Mouse (Mus musculus) ES-E14 (cell line): ENCODE results near the gene Btbd2. TPM values are rescaled to one million over a fixed set of nuclear protein-coding genes. Genes with fewer than 3 reads are reported as not detected.

Source experiments
- DNase-seq: peaks from one replicate; pipeline ENCODE4 v3.0.0-alpha.2; 2013; ENCODE audit warnings: low read depth, low spot score
- H3K27ac ChIP-seq: 2 replicates; pipeline ENCODE4 v1.5.1; 2012; ENCODE audit warnings: low read depth, mild to moderate bottlenecking, low read length, moderate library complexity, mixed read lengths; ENCODE audit not compliant: poor library complexity, insufficient read depth, severe bottlenecking
- H3K36me3 ChIP-seq: 2 replicates; pipeline ENCODE4 v1.6.1; 2012; ENCODE audit warnings: mild to moderate bottlenecking, low read length, moderate library complexity, mixed read lengths; ENCODE audit not compliant: control insufficient read depth, poor library complexity, insufficient read depth, severe bottlenecking
- H3K4me1 ChIP-seq, 2 experiments: fragments of 150-350 bp in 1 of 2; sonication (generic) in 1 of 2; 2 replicates each; pipeline ENCODE4 v1.6.1; 2012; ENCODE audit warnings: low read length in 2 of 2, mild to moderate bottlenecking in 1 of 2, mixed read lengths in 1 of 2; ENCODE audit not compliant: control insufficient read depth in 2 of 2, insufficient read depth in 2 of 2, poor library complexity in 1 of 2
- H3K4me3 ChIP-seq, 2 experiments: fragments of 150-350 bp in 1 of 2; sonication (generic) in 1 of 2; 2 replicates each; pipeline ENCODE4 v1.5.1; 2012; ENCODE audit warnings: low read length in 2 of 2, low read depth in 1 of 2, mild to moderate bottlenecking in 1 of 2, mixed read lengths in 1 of 2; ENCODE audit not compliant: insufficient read depth in 1 of 2, poor library complexity in 1 of 2, severe bottlenecking in 1 of 2
- H3K9ac ChIP-seq: 2 replicates; pipeline ENCODE4 v1.6.1; 2012; ENCODE audit warnings: low read depth, mild to moderate bottlenecking, low read length, mixed read lengths; ENCODE audit not compliant: poor library complexity, insufficient read depth, severe bottlenecking
- H3K9me3 ChIP-seq: fragments of 150-350 bp; sonication (generic); 2 replicates; pipeline ENCODE4 v1.6.1; 2012; ENCODE audit warnings: low read depth, mild to moderate bottlenecking, low read length; ENCODE audit not compliant: control insufficient read depth, insufficient read depth
- CHD2 ChIP-seq: IDR thresholded peaks from 2 replicates; pipeline ENCODE4 v1.6.1; 2014; ENCODE audit warnings: mild to moderate bottlenecking, low read depth, low read length, inconsistent platforms
- HCFC1 ChIP-seq: IDR thresholded peaks from 2 replicates; pipeline ENCODE4 v1.6.1; 2012; ENCODE audit warnings: low read length, inconsistent platforms, borderline replicate concordance; ENCODE audit not compliant: insufficient read depth
- MAFK ChIP-seq: IDR thresholded peaks from 2 replicates; pipeline ENCODE4 v1.6.1; 2014; ENCODE audit warnings: mild to moderate bottlenecking, low read depth, low read length, inconsistent platforms; ENCODE audit not compliant: insufficient read depth
- ZC3H11A ChIP-seq: IDR thresholded peaks from 2 replicates; pipeline ENCODE4 v1.6.1; 2012; ENCODE audit warnings: low read depth, mild to moderate bottlenecking, inconsistent platforms, low read length, borderline replicate concordance
- ZNF384 ChIP-seq: IDR thresholded peaks from 2 replicates; pipeline ENCODE4 v1.6.1; 2012; ENCODE audit warnings: low read depth, low read length, inconsistent platforms
- in situ Hi-C, 2 experiments: fragments of 600-800 bp; cut with MboI; formaldehyde crosslinking; loops; one replicate each; pipeline ENCODE4 v1.15.1; 2025; ENCODE audit warnings: low sequenced_read_pairs in 2 of 2, inconsistent platforms in 1 of 2; ENCODE audit not compliant: unreplicated experiment in 2 of 2
- total RNA-seq: library from RNA; depleted of rRNA; stranded (reverse); fragments of 300-350 nt; gene quantifications from 2 replicates; pipeline ENCODE4 v1.2.3, GENCODE M21; 2012

Btbd2 gene
- total RNA-seq, 1 experiment, result 45.7 TPM

DNA sequence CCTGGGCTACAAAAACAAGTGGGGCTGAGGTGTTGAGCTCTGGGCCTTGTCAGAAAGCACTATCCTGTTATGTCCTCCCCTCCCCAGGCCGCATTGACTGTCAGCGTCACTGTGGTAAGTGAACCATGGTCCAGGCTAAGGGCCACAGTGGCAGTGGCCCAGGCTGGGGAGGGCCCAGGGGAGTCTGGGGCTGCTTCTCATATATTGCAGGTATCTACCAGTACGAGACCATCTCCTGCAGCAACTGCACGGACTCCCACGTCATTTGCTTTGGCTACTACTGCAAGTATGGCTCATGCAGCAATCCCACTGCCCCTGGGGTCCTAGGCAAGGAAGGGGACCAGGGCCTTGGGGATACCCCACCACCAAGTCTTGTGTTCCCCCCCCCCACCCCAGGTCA is 46.8 kb upstream of the Btbd2 start:
- Histone ChIP-seq H3K9ac (no peak overlapping the region), H3K27ac (no peak overlapping the region), H3K4me3 (no peak overlapping the region)

DNA sequence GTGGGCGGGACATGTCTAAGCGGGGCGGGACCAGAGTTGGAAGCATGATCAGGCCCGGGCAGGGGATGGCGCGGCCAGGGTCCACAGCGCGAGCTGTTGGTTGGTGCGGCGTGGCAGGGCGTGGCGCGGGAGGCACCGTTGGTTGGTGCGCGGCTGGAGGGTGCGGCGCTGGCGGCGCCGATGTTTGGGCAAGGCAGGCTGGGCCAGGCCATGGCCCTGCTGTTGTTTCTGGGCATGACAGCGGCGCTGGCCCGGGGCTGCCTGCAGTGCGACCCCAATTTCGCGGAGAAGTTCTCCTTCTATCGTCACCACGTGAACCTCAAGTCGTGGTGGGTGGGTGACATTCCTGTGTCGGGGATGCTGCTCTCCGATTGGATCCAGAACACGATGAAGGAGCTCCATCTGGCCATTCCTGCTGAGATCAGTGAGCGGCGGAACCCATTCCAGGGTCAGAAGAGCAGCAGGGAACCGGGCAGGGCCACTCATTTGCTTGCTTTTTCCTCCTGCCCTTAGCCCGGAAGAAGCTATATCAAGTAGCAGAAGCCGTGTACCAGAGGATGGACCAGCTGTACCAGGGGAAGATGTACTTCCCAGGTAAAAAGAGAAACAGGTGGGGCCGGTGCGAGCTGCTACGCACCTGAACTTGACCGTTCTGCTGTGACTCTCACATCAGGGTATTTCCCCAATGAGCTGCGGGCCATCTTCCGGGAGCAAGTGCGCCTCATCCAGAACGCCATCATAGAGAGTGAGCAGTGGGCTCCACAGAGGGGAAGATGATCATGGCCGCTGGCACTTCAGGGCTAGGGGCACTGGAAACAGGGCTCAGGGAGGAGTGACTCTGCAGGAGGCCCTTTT is 45.9 kb upstream of the Btbd2 start:
- H3K27ac ChIP-seq, result no peak overlapping the region; the same call in none of the 2 replicates
- H3K4me1 ChIP-seq, result peaks cover 3 to 4% of the 10 kb centered on the region in 2 experiments; a peak in 1 of 4 replicates
- no peaks in the 10 kb centered on the region for H3K9me3 ChIP-seq
- peaks cover 15% of the 10 kb centered on the region for H3K36me3 ChIP-seq
- peak overlapping the region; percentile 59 for H3K9ac ChIP-seq
- peak; percentile 89 for DNase-seq
- in situ Hi-C loops, result no loop called here
- peak overlapping the region; percentile 68 to 94 for H3K4me3 ChIP-seq
- TF ChIP-seq ZNF384 (peak; percentile 44; the same call in 1 of the 2 replicates), CHD2 (no peak), HCFC1 (no peak; the same call in 1 of the 2 replicates)

More for the DNA sequence above, 46.8 kb upstream of the Btbd2 start:
- Histone ChIP-seq H3K36me3 (peaks cover 24% of the 10 kb centered on the region), H3K4me1 (peaks cover 3 to 4% of the 10 kb centered on the region in 2 experiments; a peak in 1 of 4 replicates), H3K9me3 (no peaks in the 10 kb centered on the region)
- TF ChIP-seq ZNF384 (no peak), HCFC1 (no peak), CHD2 (no peak), ZC3H11A (no peak), MAFK (no peak)
- in situ Hi-C loops, result no loop called here
- no peak for DNase-seq

DNA sequence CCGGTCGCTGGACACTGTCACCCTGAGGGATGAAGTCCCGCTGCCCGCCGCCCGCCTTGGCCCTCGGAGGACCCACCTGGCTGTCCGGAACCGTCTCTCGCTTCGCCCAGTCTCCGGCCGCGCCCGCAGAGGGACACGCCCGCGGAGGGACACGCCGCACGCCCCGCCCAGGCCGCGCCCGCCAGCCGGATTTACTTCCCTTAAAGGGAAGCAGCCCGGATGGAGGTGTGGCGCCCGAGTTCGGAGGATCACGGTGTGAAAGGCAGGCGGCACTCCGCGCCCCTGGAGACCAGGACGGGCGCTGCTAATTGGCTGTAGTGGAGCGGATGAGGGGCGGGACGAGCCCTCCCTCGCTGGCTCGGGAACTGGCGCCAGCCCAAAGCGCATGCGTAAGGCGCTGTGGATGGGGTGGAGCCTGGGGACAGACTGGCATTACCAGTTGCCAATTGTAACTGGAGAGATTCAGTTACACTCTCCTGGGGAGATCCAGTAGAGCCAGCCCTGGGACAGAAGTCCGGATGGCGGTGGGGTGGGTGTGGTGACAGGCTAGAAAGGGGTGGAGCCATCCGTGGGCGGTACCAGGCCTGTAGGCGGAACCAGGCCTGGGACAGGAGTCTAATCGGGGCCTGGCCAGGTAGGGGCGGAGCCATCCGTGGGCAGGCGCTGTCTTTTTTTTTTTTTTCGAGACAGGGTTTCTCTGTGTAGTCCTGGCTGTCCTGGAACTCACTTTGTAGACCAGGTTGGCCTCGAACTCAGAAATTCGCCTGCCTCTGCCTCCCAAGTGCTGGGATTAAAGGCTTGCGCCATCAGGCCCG is 45.1 kb upstream of the Btbd2 start, which contains the start of the genes Mob3a and Izumo4:
Gene Mob3a, minus strand, starts transcription at position 257 of the 815 bp plus-strand sequence.
Gene Izumo4, plus strand, starts transcription at position 464 of the 815 bp plus-strand sequence.
- TF ChIP-seq ZC3H11A, result no peak
- 0 out of 2 replicates have a peak, but pooled peaks have one; percentile 16 for TF ChIP-seq HCFC1
- TF ChIP-seq MAFK, result no peak
- TF ChIP-seq CHD2, result no peak
- TF ChIP-seq ZNF384, result peak; percentile 92
- H3K9me3 ChIP-seq, result no peaks in the 10 kb centered on the region
- no peak within 1 kb of the TSS; the same call in none of the 2 replicates for H3K27ac ChIP-seq
- DNase-seq, result peak; percentile 97
- H3K36me3 ChIP-seq, result peaks cover 7% of the 10 kb centered on the region
- peak within 1 kb of the TSS; percentile 72 for H3K9ac ChIP-seq
- H3K4me3 ChIP-seq, result peak within 1 kb of the TSS; percentile 70 to 94
- peaks cover 3 to 4% of the 10 kb centered on the region in 2 experiments; a peak in 1 of 4 replicates for H3K4me1 ChIP-seq
- in situ Hi-C loops, result no loop called here

DNA sequence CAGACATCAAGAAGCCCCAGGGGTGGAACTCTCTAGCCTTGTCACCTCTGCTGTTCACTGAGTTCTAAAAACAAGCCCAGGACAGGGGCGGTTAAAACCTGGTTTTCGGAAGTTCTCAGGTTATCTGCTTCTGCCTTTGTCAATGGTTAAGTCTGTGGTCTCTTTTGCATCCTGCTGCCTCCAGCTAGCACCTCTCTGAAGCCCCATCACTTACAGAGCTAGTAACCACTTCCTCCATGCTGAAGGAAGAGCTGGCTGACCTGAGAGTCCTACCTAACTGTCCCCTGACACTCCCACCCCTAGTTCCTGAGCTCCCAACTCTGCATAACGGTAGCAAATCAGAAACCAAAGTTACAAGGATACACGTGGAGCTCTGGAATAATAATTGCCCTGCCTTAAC is 43.9 kb upstream of the Btbd2 start:
- in situ Hi-C loops, result no loop called here
- TF ChIP-seq HCFC1, result no peak
- no peak for TF ChIP-seq CHD2
- no peak for TF ChIP-seq ZNF384
- H3K36me3 ChIP-seq, result no peaks in the 10 kb centered on the region; the same call in 1 of the 2 replicates
- H3K4me3 ChIP-seq, result peak overlapping the region; percentile 70 to 83; a peak in 2 of 4 replicates
- DNase-seq, result no peak
- peak overlapping the region; percentile 20; the same call in 1 of the 2 replicates for H3K9ac ChIP-seq
- H3K4me1 ChIP-seq, result peaks cover 5 to 15% of the 10 kb centered on the region in 2 experiments; a peak in 3 of 4 replicates
- H3K9me3 ChIP-seq, result no peaks in the 10 kb centered on the region
- no peak overlapping the region for H3K27ac ChIP-seq
